Mouse (Mus musculus) midbrain, embryonic 13.5 days (tissue): Measurements from ENCODE around the gene Vps51. TPM values are rescaled to one million over a fixed set of nuclear protein-coding genes. Genes with fewer than 3 reads are reported as not detected.

Experiments
- ATAC-seq: fragments of 200-750 bp; cut with Nextera tagmentation; 2 replicates; pipeline ENCODE4 v1.8.0; 2017; ENCODE audit warnings: mild to moderate bottlenecking, moderate TSS enrichment, moderate library complexity
- H3K27ac ChIP-seq: fragments of 300-500 bp; sonication (generic); 2 replicates; pipeline ENCODE4 v1.5.1; 2015; ENCODE audit warnings: inconsistent platforms, mild to moderate bottlenecking, moderate library complexity
- H3K27me3 ChIP-seq: fragments of 300-500 bp; sonication (generic); 2 replicates; pipeline ENCODE4 v1.6.1; 2015; ENCODE audit warnings: mild to moderate bottlenecking, inconsistent platforms
- H3K36me3 ChIP-seq: fragments of 300-500 bp; sonication (generic); 2 replicates; pipeline ENCODE4 v1.6.1; 2015; ENCODE audit warnings: mild to moderate bottlenecking, inconsistent platforms
- H3K4me1 ChIP-seq: fragments of 300-500 bp; sonication (generic); replicated peaks from 2 replicates; pipeline ENCODE4 v1.6.1; 2015; ENCODE audit warnings: inconsistent platforms
- H3K4me2 ChIP-seq: fragments of 300-500 bp; sonication (generic); replicated peaks from 2 replicates; pipeline ENCODE4 v1.6.1; 2015; ENCODE audit warnings: moderate library complexity, mild to moderate bottlenecking, inconsistent platforms
- H3K4me3 ChIP-seq: fragments of 300-500 bp; sonication (generic); replicated peaks from 2 replicates; pipeline ENCODE4 v1.5.1; 2015; ENCODE audit warnings: mild to moderate bottlenecking, inconsistent platforms
- H3K9ac ChIP-seq: fragments of 300-500 bp; sonication (generic); replicated peaks from 2 replicates; pipeline ENCODE4 v1.6.1; 2015; ENCODE audit warnings: mild to moderate bottlenecking, inconsistent platforms
- H3K9me3 ChIP-seq: fragments of 300-500 bp; sonication (generic); 2 replicates; pipeline ENCODE4 v1.6.1; 2016; ENCODE audit warnings: mild to moderate bottlenecking, inconsistent platforms
- WGBS: fragments of 180-500 bp; shearing (Covaris S2); methylation state at CpG from one replicate; pipeline ENCODE4 v1.1.7; 2015; 5-methylcytosine and 5-hydroxymethylcytosine counted together
- polyA plus RNA-seq: library from polyadenylated mRNA; unstranded; fragments of >200 nt; fragmentation: Nextera tagmentation; extraction: Ambion mirVana; gene quantifications from 2 replicates; pipeline ENCODE4 v1.2.1, GENCODE M21; 2015

The Vps51 gene
- polyA plus RNA-seq, 1 experiment from 2014 or later: 91.4 TPM

GRCm38 (mm10) chr19:6070571-6071250 lies 6.3 kb downstream of the Vps51 start:
- peaks cover 46% of the 10 kb centered on the region for H3K36me3 ChIP-seq
- H3K27ac ChIP-seq: no peak overlapping the region
- no peak overlapping the region for H3K4me2 ChIP-seq
- H3K9ac ChIP-seq: peak overlapping the region; percentile 28; the same call in 1 of the 2 replicates
- no peaks in the 10 kb centered on the region for H3K9me3 ChIP-seq
- WGBS: 93% methylated on average over 31 of the region's 31 CpGs
- no peaks in the 10 kb centered on the region for H3K27me3 ChIP-seq
- no peak overlapping the region for H3K4me3 ChIP-seq
- H3K4me1 ChIP-seq: peaks cover 29% of the 10 kb centered on the region
- ATAC-seq: no peak

- H3K9ac ChIP-seq: no peak overlapping the region
- no peak for ATAC-seq
- no peak overlapping the region for H3K27ac ChIP-seq
- peaks cover 46% of the 10 kb centered on the region for H3K36me3 ChIP-seq
- H3K4me3 ChIP-seq: no peak overlapping the region
- peaks cover 29% of the 10 kb centered on the region for H3K4me1 ChIP-seq
- no peaks in the 10 kb centered on the region for H3K27me3 ChIP-seq
- H3K4me2 ChIP-seq: no peak overlapping the region
- WGBS: 92% methylated on average over 10 of the region's 10 CpGs
- H3K9me3 ChIP-seq: no peaks in the 10 kb centered on the region
Measured at GRCm38 (mm10) chr19:6069851-6070250, 7.2 kb downstream of the Vps51 start.

GRCm38 (mm10) chr19:6068951-6069350 lies 8.1 kb downstream of the Vps51 start:
- 82% methylated on average over 4 of the region's 4 CpGs for WGBS
- ATAC-seq: no peak
- Histone ChIP-seq H3K36me3 (peaks cover 42% of the 10 kb centered on the region), H3K27me3 (no peaks in the 10 kb centered on the region), H3K4me1 (peaks cover 30% of the 10 kb centered on the region), H3K4me2 (no peak overlapping the region), H3K9ac (no peak overlapping the region), H3K9me3 (no peaks in the 10 kb centered on the region), H3K4me3 (no peak overlapping the region), H3K27ac (no peak overlapping the region)

GRCm38 (mm10) chr19:6067724-6068415 lies 9.2 kb downstream of the Vps51 start, which contains the start of gene Tm7sf2:
Gene Tm7sf2, minus strand, starts transcription at chr19:6068373.
- peak; percentile 92 for ATAC-seq
- 8% methylated on average over 33 of the region's 33 CpGs for WGBS

GRCm38 (mm10) chr19:6067011-6067723 lies 9.9 kb downstream of the Vps51 start:
- H3K4me1 ChIP-seq: peaks cover 48% of the 10 kb centered on the region
- H3K4me3 ChIP-seq: peak overlapping the region; percentile 62
- peak; percentile 76 for ATAC-seq
- under 1% methylated on average over 30 of the region's 30 CpGs for whole genome bisulfite sequencing
- H3K4me2 ChIP-seq: peak overlapping the region; percentile 93
- H3K27me3 ChIP-seq: no peaks in the 10 kb centered on the region
- peak overlapping the region; percentile 84 for H3K9ac ChIP-seq
- peak overlapping the region; percentile 93 for H3K27ac ChIP-seq
- H3K9me3 ChIP-seq: no peaks in the 10 kb centered on the region
- peaks cover 28% of the 10 kb centered on the region for H3K36me3 ChIP-seq

More at GRCm38 (mm10) chr19:6067724-6068415, 9.2 kb downstream of the Vps51 start, which contains the start of gene Tm7sf2:
- H3K4me3 ChIP-seq: peak within 1 kb of the TSS; percentile 62
- peak within 1 kb of the TSS; percentile 84 for H3K9ac ChIP-seq
- peaks cover 33% of the 10 kb centered on the region for H3K36me3 ChIP-seq
- H3K4me2 ChIP-seq: peak within 1 kb of the TSS; percentile 93
- H3K4me1 ChIP-seq: peaks cover 41% of the 10 kb centered on the region
- peak within 1 kb of the TSS; percentile 93 for H3K27ac ChIP-seq
- no peaks in the 10 kb centered on the region for H3K9me3 ChIP-seq
- no peaks in the 10 kb centered on the region for H3K27me3 ChIP-seq

DNA sequence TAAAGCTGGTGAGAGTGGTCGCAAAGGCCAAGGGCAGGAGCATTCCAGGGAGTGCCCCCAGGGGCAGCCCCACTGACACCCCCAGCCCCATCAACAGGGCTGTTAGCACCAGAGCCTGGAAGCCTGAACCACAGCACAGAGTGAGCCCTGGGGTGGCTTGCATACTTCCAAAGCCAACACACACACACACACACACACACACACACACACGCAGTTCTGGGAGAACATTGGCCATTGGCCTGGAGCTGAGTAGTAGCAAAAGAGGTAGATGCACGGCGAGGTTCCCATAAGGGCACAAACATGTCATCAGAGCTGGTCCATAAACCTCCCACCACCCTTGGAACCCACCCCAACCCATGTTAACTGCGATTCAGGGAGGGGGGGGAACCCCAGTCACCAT lies 10.5 kb downstream of the Vps51 start:
- peak; percentile 35 for ATAC-seq
- H3K36me3 ChIP-seq: peaks cover 28% of the 10 kb centered on the region
- peaks cover 54% of the 10 kb centered on the region for H3K4me1 ChIP-seq
- H3K27me3 ChIP-seq: no peaks in the 10 kb centered on the region
- H3K27ac ChIP-seq: peak overlapping the region; percentile 93
- H3K9me3 ChIP-seq: no peaks in the 10 kb centered on the region
- peak overlapping the region; percentile 93 for H3K4me2 ChIP-seq
- H3K9ac ChIP-seq: peak overlapping the region; percentile 84
- peak overlapping the region; percentile 62 for H3K4me3 ChIP-seq
- 43% methylated on average over 5 of the region's 5 CpGs for WGBS

- Histone ChIP-seq H3K36me3 (peaks cover 10% of the 10 kb centered on the region), H3K4me3 (peak overlapping the region; percentile 91; the same call in 1 of the 2 replicates), H3K9me3 (no peaks in the 10 kb centered on the region), H3K9ac (peak overlapping the region; percentile 98), H3K4me2 (peak overlapping the region; percentile 99), H3K4me1 (peaks cover 65% of the 10 kb centered on the region), H3K27ac (no peak overlapping the region), H3K27me3 (no peaks in the 10 kb centered on the region)
- no peak for ATAC-seq
- WGBS: 93% methylated on average over 6 of the region's 6 CpGs
Measured at GRCm38 (mm10) chr19:6063081-6063480, 13.9 kb downstream of the Vps51 start.

- Histone ChIP-seq H3K27me3 (no peaks in the 10 kb centered on the region), H3K4me1 (peaks cover 59% of the 10 kb centered on the region), H3K9me3 (no peaks in the 10 kb centered on the region), H3K9ac (peak overlapping the region; percentile 98), H3K4me2 (peak overlapping the region; percentile 99), H3K27ac (0 out of 2 replicates have a peak overlapping the region, but pooled peaks have one; percentile 93), H3K36me3 (peaks cover 10% of the 10 kb centered on the region), H3K4me3 (peak overlapping the region; percentile 91)
- 77% methylated on average over 5 of the region's 5 CpGs for WGBS
- ATAC-seq: no peak
Measured at GRCm38 (mm10) chr19:6062418-6062817, 14.6 kb downstream of the Vps51 start.

GRCm38 (mm10) chr19:6061641-6062302 lies 15.3 kb downstream of the Vps51 start:
- H3K4me1 ChIP-seq: peaks cover 56% of the 10 kb centered on the region
- no peaks in the 10 kb centered on the region for H3K27me3 ChIP-seq

DNA sequence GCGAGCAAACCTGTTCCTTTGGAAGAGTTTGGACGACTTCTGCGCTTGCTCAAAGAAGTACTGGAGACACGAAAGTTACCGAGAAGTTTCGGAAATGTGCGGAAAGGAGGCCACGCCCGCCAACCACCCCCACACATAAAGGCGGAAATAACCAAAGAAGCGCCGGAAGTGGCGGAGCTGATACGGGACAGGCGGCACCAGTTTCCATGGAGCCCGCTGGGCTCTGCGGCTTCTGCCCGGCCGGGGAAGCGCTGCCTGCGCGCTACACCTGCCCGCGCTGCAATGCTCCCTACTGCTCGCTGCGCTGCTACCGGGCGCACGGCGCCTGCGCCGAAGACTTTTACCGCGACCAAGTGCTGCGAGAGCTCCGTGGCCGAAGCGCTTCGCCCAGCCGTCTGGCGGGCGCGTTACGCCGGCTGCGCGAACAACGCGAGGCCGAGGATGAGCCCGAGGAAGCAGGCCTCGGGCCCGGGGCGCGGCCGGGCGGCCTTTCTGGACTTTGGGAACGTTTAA lies 16.0 kb downstream of the Vps51 start, which contains the start of gene Znhit2:
Gene Znhit2, plus strand, starts transcription at position 172 of the 513 bp plus-strand sequence.
- ATAC-seq: peak; percentile 77
- H3K4me2 ChIP-seq: peak within 1 kb of the TSS; percentile 99
- H3K4me3 ChIP-seq: peak within 1 kb of the TSS; percentile 91
- H3K27me3 ChIP-seq: no peaks in the 10 kb centered on the region
- H3K36me3 ChIP-seq: peaks cover 10% of the 10 kb centered on the region
- H3K9ac ChIP-seq: peak within 1 kb of the TSS; percentile 98
- no peaks in the 10 kb centered on the region for H3K9me3 ChIP-seq
- under 1% methylated on average over 58 of the region's 58 CpGs for WGBS
- H3K4me1 ChIP-seq: peaks cover 56% of the 10 kb centered on the region
- H3K27ac ChIP-seq: peak within 1 kb of the TSS; percentile 93

More at GRCm38 (mm10) chr19:6061641-6062302, 15.3 kb downstream of the Vps51 start:
- H3K27ac ChIP-seq: peak overlapping the region; percentile 93
- H3K4me2 ChIP-seq: peak overlapping the region; percentile 99
- H3K4me3 ChIP-seq: peak overlapping the region; percentile 91
- H3K36me3 ChIP-seq: peaks cover 10% of the 10 kb centered on the region
- ATAC-seq: peak; percentile 12; the same call in 1 of the 2 replicates
- 3% methylated on average over 44 of the region's 44 CpGs for WGBS
- H3K9me3 ChIP-seq: no peaks in the 10 kb centered on the region
- H3K9ac ChIP-seq: peak overlapping the region; percentile 98

DNA sequence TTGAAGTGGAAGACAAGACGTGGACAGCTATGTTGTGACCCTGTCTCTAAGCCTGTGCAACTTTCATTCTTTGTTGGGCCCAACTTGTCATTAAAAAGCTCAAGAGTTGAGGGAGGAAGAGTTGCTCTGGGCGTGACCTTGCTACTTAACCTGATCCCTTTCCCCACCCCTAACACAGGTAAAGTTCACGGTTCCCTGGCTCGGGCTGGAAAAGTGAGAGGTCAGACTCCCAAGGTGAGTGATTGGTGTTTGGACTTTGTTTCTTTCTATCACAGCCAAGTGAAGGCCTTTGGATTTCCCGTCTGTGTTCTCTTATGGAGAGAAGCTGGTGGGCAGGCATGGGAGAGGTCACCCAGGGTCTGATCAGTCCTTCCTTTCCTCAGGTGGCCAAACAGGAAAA lies 18.1 kb downstream of the Vps51 start:
- Histone ChIP-seq H3K9me3 (no peaks in the 10 kb centered on the region), H3K27ac (no peak overlapping the region), H3K9ac (peak overlapping the region; percentile 91), H3K27me3 (no peaks in the 10 kb centered on the region), H3K4me1 (peaks cover 51% of the 10 kb centered on the region), H3K4me3 (peak overlapping the region; percentile 81), H3K36me3 (peaks cover 28% of the 10 kb centered on the region), H3K4me2 (peak overlapping the region; percentile 86)
- 82% methylated on average over 5 of the region's 5 CpGs for WGBS
- no peak for ATAC-seq
